ENCODE assay signal across 30 mouse cellular contexts in genomic region chr11:121776947-121777346, GRCm38 (mm10). TPM values are rescaled to one million over a fixed set of nuclear protein-coding genes. Genes with fewer than 3 reads are reported as not detected.
DNase-seq lines count a peak whose midpoint lies in the region; ATAC-seq and TF ChIP-seq lines count a peak whose summit lies in the region.
"Had no signal": no experiment of that assay in that cellular context is flagged by ENCODE, and none has a peak within 500 bp of the region (broad histone marks: within the 10 kb centered on the region; RNA-seq: fewer than 3 reads in every experiment).

No protein-coding gene starts in this region.

- in situ Hi-C loops in CH12.LX (cut with MboI; ENCODE audit: low pct_ligation_motif_present, low pct_unique_long_range_greater_than_20kb, low sequenced_read_pairs), result no loop called here

- H3K27ac ChIP-seq in heart, adult 2 months, result no peak overlapping the region
- H3K27ac ChIP-seq in CH12.LX (ENCODE audit: insufficient read depth, low read depth) (no peak overlapping the region), macrophage (peak overlapping the region; percentile 25; the same call in 1 of the 2 replicates)
- no peak overlapping the region for H3K27ac ChIP-seq in forebrain, embryonic 16.5 days (ENCODE audit: low read length)
- H3K27ac ChIP-seq: hindbrain, embryonic 12.5 days; hindbrain, embryonic 15.5 days had no signal

- no peaks in the 10 kb centered on the region for H3K9me3 ChIP-seq in CH12.LX (replicated peaks; ENCODE audit: low read length)
- no peaks in the 10 kb centered on the region for H3K9me3 ChIP-seq in forebrain, embryonic 16.5 days (ENCODE audit: control insufficient read depth, low read length)
- H3K9me3 ChIP-seq: hindbrain, embryonic 12.5 days; hindbrain, embryonic 15.5 days had no signal

- H3K9ac ChIP-seq in heart, adult 2 months (ENCODE audit: low read depth, low read length), result no peak overlapping the region
- H3K9ac ChIP-seq in CH12.LX (ENCODE audit: insufficient read depth, low read depth), result no peak overlapping the region
- no peak overlapping the region for H3K9ac ChIP-seq in forebrain, embryonic 16.5 days (replicated peaks; ENCODE audit: low read depth, low read length)
- H3K9ac ChIP-seq: hindbrain, embryonic 12.5 days; hindbrain, embryonic 15.5 days had no signal

- WGBS in heart, adult 2 months, result 83% methylated on average over 5 of the region's 5 CpGs
- WGBS in macrophage (ENCODE audit: missing documents), result 92% methylated on average over 5 of the region's 5 CpGs
- 85% methylated on average over 5 of the region's 5 CpGs for WGBS in forebrain, embryonic 16.5 days

- TF ChIP-seq POLR2A in heart, adult 2 months (IDR thresholded peaks at IDR 0.05; ENCODE audit: insufficient read depth, low read depth, low read length), result no peak
- TF ChIP-seq POLR2A in CH12.LX (IDR thresholded peaks at IDR 0.05; ENCODE audit: low read depth, low read length), result no peak

- no peak for TF ChIP-seq EP300 in heart, adult 2 months (IDR thresholded peaks at IDR 0.05; ENCODE audit: insufficient read depth, low read depth, low read length)
- peak; percentile 75 for TF ChIP-seq EP300 in CH12.LX (IDR thresholded peaks at IDR 0.05; ENCODE audit: low read length)

- intact Hi-C loops in heart, adult 2 months (cut with DNase I), result no loop called here

- TF ChIP-seq RAD21 in CH12.LX (IDR thresholded peaks at IDR 0.05; ENCODE audit: low read depth, low read length), result no peak

- TF ChIP-seq CTCF in heart, adult 2 months (IDR thresholded peaks at IDR 0.05), result no peak
- no peak for TF ChIP-seq CTCF in CH12.LX (conservative IDR thresholded peaks at IDR 0.05 in 1 of 2, IDR thresholded peaks at IDR 0.05 in 1 of 2; ENCODE audit: low read depth in 2 of 2, low read length in 2 of 2)

- DNase-seq in heart, adult 11 months, result peak; percentile 72
- no peak for DNase-seq in heart, adult 2 months
- no peak for DNase-seq in CH12.LX (ENCODE audit: extremely low read depth)
- DNase-seq: adrenal gland, postnatal 10 days; B cell, adult 2 months; cerebellum, adult 11 months; cerebellum, adult 8-10 months; cerebellum, postnatal 10 days; cerebellum, postnatal 36 days; embryo, embryonic 11 days; gastrocnemius, postnatal 25 days; kidney, adult 18-20 months had no signal

- H3K4me1 ChIP-seq in heart, adult 2 months (ENCODE audit: control insufficient read depth, insufficient read depth, low read length), result no peaks in the 10 kb centered on the region
- H3K4me1 ChIP-seq in CH12.LX (ENCODE audit: control insufficient read depth in 1 of 2, insufficient read depth in 2 of 2), result peaks cover 4 to 6% of the 10 kb centered on the region in 2 experiments; a peak in 3 of 4 replicates
- H3K4me1 ChIP-seq in forebrain, embryonic 16.5 days (replicated peaks; ENCODE audit: control insufficient read depth, insufficient read depth, low read length), result no peaks in the 10 kb centered on the region
- H3K4me1 ChIP-seq: hindbrain, embryonic 12.5 days; hindbrain, embryonic 15.5 days had no signal

- ATAC-seq in inflammation-experienced regulatory T-cells, adult 6 months, result no peak
- no peak for ATAC-seq in forebrain, embryonic 16.5 days
- ATAC-seq: activated CD4-positive, CD25-positive, alpha-beta regulatory T cell, adult 4 months; CD4-positive, CD25-positive, alpha-beta regulatory T cell, adult 4 months; forebrain, embryonic 14.5 days; intestine, embryonic 16.5 days had no signal

- no peaks in the 10 kb centered on the region for H3K36me3 ChIP-seq in heart, adult 2 months (ENCODE audit: control insufficient read depth, insufficient read depth, low read length)
- H3K36me3 ChIP-seq in CH12.LX (replicated peaks in 1 of 2; ENCODE audit: control insufficient read depth in 1 of 2, insufficient read depth in 1 of 2, low read length in 1 of 2), result no peaks in the 10 kb centered on the region
- no peaks in the 10 kb centered on the region for H3K36me3 ChIP-seq in macrophage (ENCODE audit: inconsistent target)
- no peaks in the 10 kb centered on the region for H3K36me3 ChIP-seq in forebrain, embryonic 16.5 days (ENCODE audit: control insufficient read depth, insufficient read depth)
- H3K36me3 ChIP-seq: hindbrain, embryonic 12.5 days; hindbrain, embryonic 15.5 days had no signal

- no peaks in the 10 kb centered on the region for H3K79me2 ChIP-seq in heart, adult 2 months (replicated peaks; ENCODE audit: control insufficient read depth, insufficient read depth, low read length)
- H3K79me2 ChIP-seq in CH12.LX (replicated peaks; ENCODE audit: control insufficient read depth, extremely low read depth, insufficient read depth, poor library complexity, severe bottlenecking), result no peaks in the 10 kb centered on the region
- H3K79me2 ChIP-seq in macrophage (ENCODE audit: inconsistent target), result no peaks in the 10 kb centered on the region

- dilution Hi-C loops in CH12.LX (cut with MboI; ENCODE audit: extremely low pct_ligation_motif_present, extremely low pct_unique_long_range_greater_than_20kb, low sequenced_read_pairs), result no loop called here

- H3K27me3 ChIP-seq in heart, adult 2 months (ENCODE audit: control insufficient read depth, insufficient read depth, low read length), result no peaks in the 10 kb centered on the region
- no peaks in the 10 kb centered on the region for H3K27me3 ChIP-seq in CH12.LX (replicated peaks)
- no peaks in the 10 kb centered on the region for H3K27me3 ChIP-seq in forebrain, embryonic 16.5 days (replicated peaks; ENCODE audit: control insufficient read depth, insufficient read depth, low read length)
- H3K27me3 ChIP-seq: hindbrain, embryonic 12.5 days; hindbrain, embryonic 15.5 days had no signal

- no peak overlapping the region for H3K4me3 ChIP-seq in heart, adult 2 months
- H3K4me3 ChIP-seq in CH12.LX (replicated peaks in 1 of 3; ENCODE audit: low read depth in 2 of 3, low read length in 2 of 3, poor library complexity in 1 of 3) (no peak overlapping the region), macrophage (ENCODE audit: inconsistent target) (no peak overlapping the region)
- H3K4me3 ChIP-seq in forebrain, embryonic 16.5 days (replicated peaks; ENCODE audit: low read length), result no peak overlapping the region
- H3K4me3 ChIP-seq: hindbrain, embryonic 12.5 days; hindbrain, embryonic 15.5 days had no signal

- H3K4me2 ChIP-seq in CH12.LX (ENCODE audit: insufficient read depth, low read depth, poor library complexity, severe bottlenecking), result no peak overlapping the region
- H3K4me2 ChIP-seq in forebrain, embryonic 16.5 days (ENCODE audit: low read length), result no peak overlapping the region
- H3K4me2 ChIP-seq: heart, embryonic 11.5 days; hindbrain, embryonic 12.5 days; hindbrain, embryonic 15.5 days had no signal

TF ChIP-seq in CH12.LX, 34 proteins besides CTCF, POLR2A, EP300 and RAD21:
- peak; percentile 74; the same call in 1 of the 2 replicates for TF ChIP-seq MYC (IDR thresholded peaks at IDR 0.05; ENCODE audit: low read depth, low read length)
- TF ChIP-seq KAT2A (IDR thresholded peaks at IDR 0.05; ENCODE audit: insufficient replicate concordance, low read length), result no peak
- TF ChIP-seq BHLHE40 (IDR thresholded peaks at IDR 0.05; ENCODE audit: low read depth, low read length), result peak; percentile 62
- no peak for TF ChIP-seq NELFE (IDR thresholded peaks at IDR 0.05; ENCODE audit: low read depth, low read length)
- no peak for TF ChIP-seq HCFC1 (IDR thresholded peaks at IDR 0.05; ENCODE audit: low read depth, low read length)
- TF ChIP-seq SIN3A (IDR thresholded peaks at IDR 0.05; ENCODE audit: low read length), result no peak
- TF ChIP-seq RCOR1 (conservative IDR thresholded peaks at IDR 0.05; ENCODE audit: low read depth, low read length), result no peak
- TF ChIP-seq ZMIZ1 (IDR thresholded peaks at IDR 0.05; ENCODE audit: low read depth, low read length), result no peak
- no peak for TF ChIP-seq MEF2A (IDR thresholded peaks at IDR 0.05; ENCODE audit: borderline replicate concordance, low read depth, low read length)
- TF ChIP-seq JUND (conservative IDR thresholded peaks at IDR 0.05; ENCODE audit: low read depth, low read length), result no peak; the same call in 1 of the 2 replicates
- TF ChIP-seq ZC3H11A (IDR thresholded peaks at IDR 0.05; ENCODE audit: low read depth, low read length), result no peak
- TF ChIP-seq MAX (IDR thresholded peaks at IDR 0.05; ENCODE audit: low read length), result peak; percentile 64; the same call in 1 of the 2 replicates
- no peak for TF ChIP-seq UBTF (IDR thresholded peaks at IDR 0.05; ENCODE audit: low read depth, low read length)
- no peak for TF ChIP-seq CHD2 (IDR thresholded peaks at IDR 0.05; ENCODE audit: low read length)
- peak; percentile 48; the same call in 1 of the 2 replicates for TF ChIP-seq JUN (IDR thresholded peaks at IDR 0.05; ENCODE audit: insufficient read depth, low read depth, low read length)
- TF ChIP-seq ETS1 (conservative IDR thresholded peaks at IDR 0.05; ENCODE audit: low read depth, low read length), result no peak
- TF ChIP-seq TBP (conservative IDR thresholded peaks at IDR 0.05; ENCODE audit: low read depth, low read length), result no peak

RNA-seq across cellular contexts. Expression of gene Ptchd3, which starts 53.1 kb away (rescaled TPM):
- total RNA-seq in heart, adult 2 months (2021), result under 1 TPM; 0.18 to 0.21 TPM
- 0.12 and 0.31 TPM in 2 replicates for polyA plus RNA-seq in heart, adult 2 months (2012; rRNA removed)
- total RNA-seq in CH12.LX (2012; rRNA removed) (not detected in 2 replicates), CH12.LX (2014; rRNA removed) (not detected in 2 replicates)
- polyA plus RNA-seq in CH12.LX (2012; ENCODE audit: insufficient read length, low read depth) (not detected in 2 replicates), macrophage (2018) (not detected in 3 replicates)
- total RNA-seq in macrophage (2018; cell fraction: chromatin; rRNA removed), result not detected
- not detected for total RNA-seq in macrophage (2018; cell fraction: cytosol; rRNA removed)
- under 1 TPM in 1 of 26 experiments, not detected in 25; 0.25 TPM for total RNA-seq in macrophage (2018; cell fraction: nucleus; rRNA removed)
- polyA plus RNA-seq in inflammation-experienced regulatory T-cells, adult 6 months (2017; shearing (Covaris generic)), result not detected
- polyA plus RNA-seq in forebrain, embryonic 16.5 days (2015; fragmentation: Nextera tagmentation; extraction: Ambion mirVana), result not detected in 2 replicates
- total RNA-seq: adrenal gland, postnatal 10 days; adrenal gland, postnatal 36 days; gastrocnemius, adult 8-10 months; gastrocnemius, postnatal 25 days; hematopoietic stem cell, adult 5-6 weeks had no signal
- polyA plus RNA-seq: activated CD4-positive, CD25-positive, alpha-beta regulatory T cell, adult 4 months; CD4-positive, CD25-positive, alpha-beta regulatory T cell, adult 4 months; cortical plate, adult 2 months; embryonic facial prominence, embryonic 11.5 days; embryonic facial prominence, embryonic 14.5 days; forebrain, embryonic 11.5 days; forebrain, embryonic 14.5 days; gonadal fat pad, adult 2 months; heart, embryonic 11.5 days; hindbrain, embryonic 12.5 days; hindbrain, embryonic 15.5 days; intestine, embryonic 16.5 days had no signal
